Mouse (Mus musculus) MEL (cell line): ENCODE measurements around the gene Atxn3. TPM values are rescaled to one million over a fixed set of nuclear protein-coding genes. Genes with fewer than 3 reads are reported as not detected.
A peak's percentile ranks its signal among the peaks of the same experiment; 100 is the strongest.
"Not testable (repeated sequence)": the region's sequence is repeated elsewhere in the genome, so short reads cannot be mapped to it uniquely, and the experiment has no call there.

Experiments
- DNase-seq: peaks from one replicate; pipeline ENCODE4 v3.0.0; 2011; ENCODE audit warnings: low read depth, low spot score
- H3K27ac ChIP-seq: 2 replicates; pipeline ENCODE4 v1.5.1; 2012; ENCODE audit warnings: low read depth, mild to moderate bottlenecking, control low read depth, low read length, moderate library complexity; ENCODE audit not compliant: control insufficient read depth
- H3K27me3 ChIP-seq, 2 experiments: fragments of 150-350 bp in 1 of 2; sonication (generic) in 1 of 2; 2 replicates each; pipeline ENCODE4 v1.6.1; 2012; ENCODE audit warnings: low read length in 2 of 2, mild to moderate bottlenecking in 2 of 2, improper control_type of control experiment in 1 of 2, moderate library complexity in 1 of 2; ENCODE audit not compliant: insufficient read depth in 2 of 2, control insufficient read depth in 1 of 2
- H3K36me3 ChIP-seq, 2 experiments: 2 replicates each; pipeline ENCODE4 v1.6.1; 2012 to 2014; ENCODE audit warnings: low read length in 2 of 2, improper control_type of control experiment in 1 of 2, inconsistent platforms in 1 of 2, mild to moderate bottlenecking in 1 of 2; ENCODE audit not compliant: insufficient read depth in 2 of 2, control insufficient read depth in 1 of 2
- H3K4me1 ChIP-seq, 2 experiments: fragments of 150-350 bp in 1 of 2; sonication (generic) in 1 of 2; 2 replicates each; pipeline ENCODE4 v1.6.1; 2012; ENCODE audit warnings: low read length in 2 of 2, improper control_type of control experiment in 1 of 2, mild to moderate bottlenecking in 1 of 2; ENCODE audit not compliant: insufficient read depth in 2 of 2, control insufficient read depth in 1 of 2
- H3K4me3 ChIP-seq, 2 experiments: fragments of 150-350 bp in 1 of 2; sonication (generic) in 1 of 2; 2 replicates each; pipeline ENCODE4 v1.5.1; 2012; ENCODE audit warnings: low read depth in 2 of 2, low read length in 2 of 2, mild to moderate bottlenecking in 2 of 2, moderate library complexity in 2 of 2, control low read depth in 1 of 2, improper control_type of control experiment in 1 of 2; ENCODE audit not compliant: control insufficient read depth in 1 of 2, insufficient read depth in 1 of 2
- H3K79me2 ChIP-seq: 2 replicates; pipeline ENCODE4 v1.6.1; 2012; ENCODE audit warnings: mild to moderate bottlenecking, low read length, moderate library complexity; ENCODE audit not compliant: control insufficient read depth, poor library complexity, insufficient read depth
- H3K9ac ChIP-seq: 2 replicates; pipeline ENCODE4 v1.6.1; 2012; ENCODE audit warnings: low read depth, mild to moderate bottlenecking, control low read depth, low read length, moderate library complexity; ENCODE audit not compliant: control insufficient read depth, poor library complexity, severe bottlenecking
- H3K9me3 ChIP-seq: fragments of 150-350 bp; sonication (generic); replicated peaks from 2 replicates; pipeline ENCODE4 v1.6.1; 2012; ENCODE audit warnings: mild to moderate bottlenecking, low read length, improper control_type of control experiment, moderate library complexity; ENCODE audit not compliant: insufficient read depth
- CHD1 ChIP-seq: IDR thresholded peaks from 2 replicates; pipeline ENCODE4 v1.6.1; 2012; ENCODE audit warnings: low read depth, mild to moderate bottlenecking, inconsistent platforms, low read length, improper control_type of control experiment
- CHD2 ChIP-seq: IDR thresholded peaks from 2 replicates; pipeline ENCODE4 v1.6.1; 2011; ENCODE audit warnings: low read length, improper control_type of control experiment
- E2F4 ChIP-seq: IDR thresholded peaks from 2 replicates; pipeline ENCODE4 v1.6.1; 2011; ENCODE audit warnings: low read depth, low read length, improper control_type of control experiment, borderline replicate concordance
- ELF1 ChIP-seq: IDR thresholded peaks from 2 replicates; pipeline ENCODE4 v1.6.1; 2014; ENCODE audit warnings: low read depth, mild to moderate bottlenecking, inconsistent platforms, low read length, improper control_type of control experiment, moderate library complexity
- EP300 ChIP-seq, 2 experiments: IDR thresholded peaks; 2 replicates each; pipeline ENCODE4 v1.6.1; 2011; ENCODE audit warnings: improper control_type of control experiment in 2 of 2, low read length in 2 of 2, low read depth in 1 of 2, mild to moderate bottlenecking in 1 of 2
- ETS1 ChIP-seq: IDR thresholded peaks from 2 replicates; pipeline ENCODE4 v1.6.1; 2012; ENCODE audit warnings: low read depth, mild to moderate bottlenecking, inconsistent platforms, low read length, improper control_type of control experiment, moderate library complexity
- GABPA ChIP-seq: IDR thresholded peaks from 2 replicates; pipeline ENCODE4 v1.6.1; 2012; ENCODE audit warnings: low read depth, mild to moderate bottlenecking, inconsistent platforms, low read length, improper control_type of control experiment, moderate library complexity
- MAX ChIP-seq: IDR thresholded peaks from 2 replicates; pipeline ENCODE4 v1.6.1; 2011; ENCODE audit warnings: low read length, improper control_type of control experiment
- MYB ChIP-seq: IDR thresholded peaks from 2 replicates; pipeline ENCODE4 v1.6.1; 2011; ENCODE audit warnings: mild to moderate bottlenecking, low read depth, low read length, improper control_type of control experiment
- NELFE ChIP-seq: IDR thresholded peaks from 2 replicates; pipeline ENCODE4 v1.6.1; 2011; ENCODE audit warnings: low read depth, low read length, improper control_type of control experiment
- NRF1 ChIP-seq: IDR thresholded peaks from 2 replicates; pipeline ENCODE4 v1.6.1; 2014; ENCODE audit warnings: low read depth, mild to moderate bottlenecking, inconsistent platforms, low read length, improper control_type of control experiment, moderate library complexity; ENCODE audit not compliant: poor library complexity, insufficient read depth, severe bottlenecking
- POLR2AphosphoS2 ChIP-seq: IDR thresholded peaks from 2 replicates; pipeline ENCODE4 v1.6.1; 2011; ENCODE audit warnings: low read length, improper control_type of control experiment
- SIN3A ChIP-seq: IDR thresholded peaks from 2 replicates; pipeline ENCODE4 v1.6.1; 2012; ENCODE audit warnings: low read length, improper control_type of control experiment, inconsistent platforms
- TCF12 ChIP-seq: IDR thresholded peaks from 2 replicates; pipeline ENCODE4 v1.6.1; 2014; ENCODE audit warnings: low read depth, mild to moderate bottlenecking, inconsistent platforms, low read length, improper control_type of control experiment, moderate library complexity
- USF2 ChIP-seq, 2 experiments: IDR thresholded peaks; 2 replicates each; pipeline ENCODE4 v1.6.1; 2011 to 2012; ENCODE audit warnings: improper control_type of control experiment in 2 of 2, low read length in 2 of 2, borderline replicate concordance in 1 of 2, inconsistent platforms in 1 of 2, low read depth in 1 of 2, mild to moderate bottlenecking in 1 of 2; ENCODE audit not compliant: insufficient read depth in 1 of 2
- ZNF384 ChIP-seq: IDR thresholded peaks from 2 replicates; pipeline ENCODE4 v1.6.1; 2012; ENCODE audit warnings: low read depth, mild to moderate bottlenecking, inconsistent platforms, low read length, improper control_type of control experiment
- polyA plus RNA-seq, 2 experiments: library from polyadenylated mRNA; stranded (reverse) in 1 of 2; unstranded in 1 of 2; fragments of >175 nt in 1 of 2; fragments of >200 nt in 1 of 2; gene quantifications; 2 replicates each; pipeline versions ENCODE4 v1.2.1 to v1.2.4; 2012; ENCODE audit warnings: low replicate concordance in 2 of 2, low read depth in 1 of 2; ENCODE audit not compliant: insufficient read length in 2 of 2, insufficient read depth in 1 of 2, missing spikeins in 1 of 2
- total RNA-seq: library from RNA; depleted of rRNA; stranded (reverse); fragments of 300-350 nt; gene quantifications from 2 replicates; pipeline ENCODE4 v1.2.3, GENCODE M21; 2012

Gene Atxn3
- total and polyA plus RNA-seq, 3 experiments, result 21.8 to 400 (median 27.8) TPM

DNA sequence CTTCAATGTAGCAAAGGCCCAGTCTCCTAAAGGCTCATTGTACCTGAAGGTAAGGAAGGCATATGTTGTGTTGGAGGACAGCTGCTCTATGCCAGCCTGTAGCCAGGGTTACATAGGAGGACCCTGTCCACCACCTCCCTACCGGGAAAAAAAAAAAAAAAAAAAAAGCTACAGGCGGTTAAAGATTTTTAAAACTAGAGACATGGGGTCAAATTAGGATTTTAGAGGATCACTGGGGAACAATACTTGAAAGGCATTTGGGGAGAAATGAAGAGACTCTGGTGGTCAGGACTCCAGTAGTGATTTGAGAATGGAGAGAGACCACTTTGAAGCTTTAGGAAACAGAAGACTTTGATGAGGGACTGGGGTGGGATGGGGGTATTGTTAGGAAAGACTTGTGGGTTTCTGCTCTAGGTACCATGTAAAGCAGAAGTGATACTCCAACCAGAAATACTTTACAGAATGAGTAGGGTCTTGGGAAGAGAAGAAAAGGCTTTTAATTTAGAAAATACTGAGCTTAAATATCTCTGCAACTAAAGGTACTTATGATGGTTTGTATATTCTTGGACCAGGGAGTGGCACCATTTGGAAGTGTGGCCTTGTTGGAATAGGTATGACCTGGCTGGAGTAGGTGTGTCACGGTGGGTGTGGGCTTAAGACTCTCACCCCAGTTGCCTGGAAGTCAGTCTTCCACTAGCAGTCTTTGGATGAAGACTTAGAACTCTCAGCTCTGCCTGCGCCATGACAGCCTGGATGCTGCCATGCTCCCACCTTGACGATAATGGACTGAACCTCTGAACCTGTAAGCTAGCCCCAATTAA lies 1.1 kb upstream of the Atxn3 start:
- DNase-seq, H3K4me1 ChIP-seq, H3K9me3 ChIP-seq, H3K27me3 ChIP-seq: not testable (repeated sequence)
- Histone ChIP-seq H3K36me3 (peaks cover 0 to 17% of the 10 kb centered on the region in 2 experiments; a peak in 2 of 4 replicates), H3K9ac (peak overlapping the region; percentile 77), H3K27ac (peak overlapping the region; percentile 90), H3K4me3 (peak overlapping the region; percentile 61 to 64), H3K79me2 (peaks cover 30% of the 10 kb centered on the region)
- TF ChIP-seq ZNF384, result peak; percentile 75

- peak; percentile 79 for DNase-seq
- peaks cover 0 to 17% of the 10 kb centered on the region in 2 experiments; a peak in 2 of 4 replicates for H3K36me3 ChIP-seq
- H3K9ac ChIP-seq, result peak overlapping the region; percentile 77
- H3K9me3 ChIP-seq, result no peaks in the 10 kb centered on the region
- H3K4me3 ChIP-seq, result peak overlapping the region; percentile 61 to 64
- peaks cover 5 to 10% of the 10 kb centered on the region in 2 experiments for H3K4me1 ChIP-seq
- H3K79me2 ChIP-seq, result peaks cover 30% of the 10 kb centered on the region
- peak overlapping the region; percentile 90 for H3K27ac ChIP-seq
- TF ChIP-seq ZNF384, result no peak; the same call in 1 of the 2 replicates
- TF ChIP-seq USF2 (IDR thresholded peaks at IDR 0.05; ENCODE audit: borderline replicate concordance in 1 of 2, insufficient read depth in 1 of 2, low read depth in 1 of 2, low read length in 2 of 2), result no peak
- 0 out of 2 replicates have a peak, but pooled peaks have one; percentile 14 for TF ChIP-seq SIN3A
- TF ChIP-seq ELF1, result 0 out of 2 replicates have a peak, but pooled peaks have one; percentile 22
- no peak for TF ChIP-seq MYB
- TF ChIP-seq TCF12, result no peak
- TF ChIP-seq EP300 (IDR thresholded peaks at IDR 0.05; ENCODE audit: low read depth in 1 of 2, low read length in 2 of 2), result no peak
- no peak for TF ChIP-seq NRF1
- TF ChIP-seq NELFE, result no peak
- no peak for TF ChIP-seq GABPA
- TF ChIP-seq CHD2, result 0 out of 2 replicates have a peak, but pooled peaks have one; percentile 14
- no peak for TF ChIP-seq MAX
- no peak for TF ChIP-seq ETS1
- no peak for TF ChIP-seq E2F4
- 0 out of 2 replicates have a peak, but pooled peaks have one; percentile 87 for TF ChIP-seq CHD1
- TF ChIP-seq POLR2AphosphoS2, result no peak
- no peaks in the 10 kb centered on the region for H3K27me3 ChIP-seq
Observed at GRCm38 (mm10) chr12:101958556-101958955, 510 bp upstream of the Atxn3 start.
